8 mouse cellular contexts compared by ENCODE assay signal in genomic region chr14:24939476-24940200, GRCm38 (mm10).
DNase-seq lines count a peak whose midpoint lies in the region; ATAC-seq and TF ChIP-seq lines count a peak whose summit lies in the region.

No protein-coding gene starts in this region.

- no peak overlapping the region for H3K4me3 ChIP-seq in gastrocnemius, adult 2 months
- H3K4me3 ChIP-seq in forebrain, embryonic 15.5 days: no peak overlapping the region
- no peak overlapping the region for H3K4me3 ChIP-seq in hindbrain, embryonic 14.5 days (replicated peaks; ENCODE audit: low read length)

- no peaks in the 10 kb centered on the region for H3K36me3 ChIP-seq in forebrain, embryonic 15.5 days
- H3K36me3 ChIP-seq in hindbrain, embryonic 14.5 days (replicated peaks; ENCODE audit: control insufficient read depth, insufficient read depth): no peaks in the 10 kb centered on the region

- H3K9me3 ChIP-seq in forebrain, embryonic 15.5 days: no peaks in the 10 kb centered on the region
- H3K9me3 ChIP-seq in hindbrain, embryonic 14.5 days (ENCODE audit: control insufficient read depth, low read length): no peaks in the 10 kb centered on the region

- peaks cover 17% of the 10 kb centered on the region for H3K4me1 ChIP-seq in forebrain, embryonic 15.5 days
- H3K4me1 ChIP-seq in hindbrain, embryonic 14.5 days (replicated peaks; ENCODE audit: control insufficient read depth, insufficient read depth, low read length): 0 out of 2 replicates have a peak, but pooled peaks cover 4% of the 10 kb centered on the region

- ATAC-seq in forebrain, embryonic 15.5 days (replicated peaks): peak; percentile 85
- ATAC-seq in hindbrain, embryonic 14.5 days (ENCODE audit: low FRiP score): peak; percentile 81; the same call in 1 of the 2 replicates
- ATAC-seq in megakaryocyte-erythroid progenitor cell, adult 5-6 weeks (replicated peaks; ENCODE audit: low FRiP score, low TSS enrichment, poor library complexity, severe bottlenecking): no peak

- no peak overlapping the region for H3K27ac ChIP-seq in gastrocnemius, adult 2 months
- H3K27ac ChIP-seq in forebrain, embryonic 15.5 days (replicated peaks): peak overlapping the region; percentile 77
- H3K27ac ChIP-seq in hindbrain, embryonic 14.5 days: peak overlapping the region; percentile 71

- TF ChIP-seq CTCF in gastrocnemius, adult 2 months (IDR thresholded peaks at IDR 0.05): peak; percentile 11; the same call in 1 of the 2 replicates

- H3K4me2 ChIP-seq in forebrain, embryonic 15.5 days (replicated peaks): no peak overlapping the region
- no peak overlapping the region for H3K4me2 ChIP-seq in hindbrain, embryonic 14.5 days (replicated peaks)

- H3K27me3 ChIP-seq in forebrain, embryonic 15.5 days: no peaks in the 10 kb centered on the region
- no peaks in the 10 kb centered on the region for H3K27me3 ChIP-seq in hindbrain, embryonic 14.5 days (ENCODE audit: control insufficient read depth, insufficient read depth, low read length)

- DNase-seq in gastrocnemius, adult 2 months: peak; percentile 51
- DNase-seq in gastrocnemius, postnatal 36 days: no peak
- peak; percentile 61 for DNase-seq in adrenal gland, adult 8-10 months
- DNase-seq in hindbrain, embryonic 14.5 days (ENCODE audit: low spot score): peak; percentile 80
- peak; percentile 83 to 88 for DNase-seq in left cerebral cortex, postnatal 10 days (ENCODE audit: extremely low spot score in 1 of 2, low spot score in 2 of 2)
- peak; percentile 48 for DNase-seq in ovary, postnatal 36 days (ENCODE audit: low spot score)

- 24% methylated on average over 9 of the region's 9 CpGs for WGBS in forebrain, embryonic 15.5 days
- 55% methylated on average over 9 of the region's 9 CpGs for WGBS in hindbrain, embryonic 14.5 days

- intact Hi-C loops in gastrocnemius, adult 2 months (cut with DNase I): no loop called here
- intact Hi-C loops in gastrocnemius, postnatal 36 days (cut with DNase I): no loop called here
- intact Hi-C loops in left cerebral cortex, postnatal 10 days (cut with DNase I): no loop called here

- H3K9ac ChIP-seq in forebrain, embryonic 15.5 days (replicated peaks): no peak overlapping the region
- H3K9ac ChIP-seq in hindbrain, embryonic 14.5 days: no peak overlapping the region

Comparison
In these comparisons a context has a peak if more than half of its experiments do, and no peak if none do; other contexts are left out.
1. DNase-seq: peak in gastrocnemius, adult 2 months (single experiment), adrenal gland, adult 8-10 months (single experiment), hindbrain, embryonic 14.5 days (single experiment), left cerebral cortex, postnatal 10 days (2 of 2) and ovary, postnatal 36 days (single experiment); none in gastrocnemius, postnatal 36 days (0 of 2).